Mouse (Mus musculus): ENCODE results near the gene Fbxw8. TPM values are rescaled to one million over a fixed set of nuclear protein-coding genes. Genes with fewer than 3 reads are reported as not detected.
A peak's percentile ranks its signal among the peaks of the same experiment; 100 is the strongest.

The Fbxw8 gene
- polyA plus RNA-seq, 1 experiment, result 20.9 TPM

- H3K27ac ChIP-seq (ENCODE audit: control insufficient read depth, insufficient read depth, low read length), result no peak overlapping the region
Measured at GRCm38 (mm10) chr5:118160691-118161090, 5.4 kb upstream of the Fbxw8 start.

GRCm38 (mm10) chr5:118156976-118157375 is 1.7 kb upstream of the Fbxw8 start:
- no peak for DNase-seq
- Histone ChIP-seq H3K4me3 (ENCODE audit: control insufficient read depth, insufficient read depth, low read length) (no peak overlapping the region), H3K27ac (ENCODE audit: control insufficient read depth, insufficient read depth, low read length) (no peak overlapping the region), H3K36me3 (ENCODE audit: control insufficient read depth, insufficient read depth, low read length) (no peaks in the 10 kb centered on the region), H3K4me1 (replicated peaks; ENCODE audit: control insufficient read depth, insufficient read depth, low read length) (peaks cover 26% of the 10 kb centered on the region), H3K27me3 (ENCODE audit: control insufficient read depth, insufficient read depth, low read length) (no peaks in the 10 kb centered on the region; the same call in 1 of the 2 replicates)
- TF ChIP-seq POLR2A (IDR thresholded peaks at IDR 0.05; ENCODE audit: control insufficient read depth, extremely low read depth, insufficient read depth, low read length, poor library complexity), result no peak
- TF ChIP-seq CTCF (IDR thresholded peaks at IDR 0.05; ENCODE audit: borderline replicate concordance, control insufficient read depth, extremely low read depth, insufficient read depth, low read length, poor library complexity), result no peak
- WGBS, result 64% methylated on average over 4 of the region's 4 CpGs

More at GRCm38 (mm10) chr5:118160691-118161090, 5.4 kb upstream of the Fbxw8 start:
- Histone ChIP-seq H3K4me1 (replicated peaks; ENCODE audit: control insufficient read depth, insufficient read depth, low read length) (no peaks in the 10 kb centered on the region), H3K4me3 (ENCODE audit: control insufficient read depth, insufficient read depth, low read length) (no peak overlapping the region), H3K36me3 (ENCODE audit: control insufficient read depth, insufficient read depth, low read length) (no peaks in the 10 kb centered on the region), H3K27me3 (ENCODE audit: control insufficient read depth, insufficient read depth, low read length) (no peaks in the 10 kb centered on the region; the same call in 1 of the 2 replicates)
- no peak for DNase-seq
- TF ChIP-seq POLR2A (IDR thresholded peaks at IDR 0.05; ENCODE audit: control insufficient read depth, extremely low read depth, insufficient read depth, low read length, poor library complexity) (no peak), CTCF (IDR thresholded peaks at IDR 0.05; ENCODE audit: borderline replicate concordance, control insufficient read depth, extremely low read depth, insufficient read depth, low read length, poor library complexity) (no peak)
- 23% methylated on average over 4 of the region's 4 CpGs for WGBS

DNA sequence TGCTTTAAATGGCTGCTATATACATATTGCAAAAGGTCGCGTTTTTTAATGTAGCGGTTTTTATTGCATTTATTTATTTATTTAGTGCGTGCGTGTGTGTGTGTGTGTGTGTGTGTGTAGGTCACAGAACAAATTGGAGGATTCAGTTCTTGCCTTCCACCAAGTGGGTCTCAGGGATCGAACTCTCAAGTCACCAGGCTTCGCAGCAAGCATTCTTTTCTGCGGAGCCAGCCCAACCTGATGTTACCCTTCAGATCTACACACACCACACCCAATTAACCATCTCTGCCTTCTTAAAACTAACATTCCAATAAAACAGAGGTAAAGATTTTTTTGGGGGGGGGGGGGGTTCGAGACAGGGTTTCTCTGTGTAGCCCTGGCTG is 292 bp upstream of the Fbxw8 start:
- H3K4me1 ChIP-seq (replicated peaks; ENCODE audit: control insufficient read depth, insufficient read depth, low read length), result peaks cover 27% of the 10 kb centered on the region
- peak overlapping the region; percentile 74 for H3K4me3 ChIP-seq (ENCODE audit: control insufficient read depth, insufficient read depth, low read length)
- 31% methylated on average over 9 of the region's 9 CpGs for WGBS
- no peak for TF ChIP-seq CTCF (IDR thresholded peaks at IDR 0.05; ENCODE audit: borderline replicate concordance, control insufficient read depth, extremely low read depth, insufficient read depth, low read length, poor library complexity)
- TF ChIP-seq POLR2A (IDR thresholded peaks at IDR 0.05; ENCODE audit: control insufficient read depth, extremely low read depth, insufficient read depth, low read length, poor library complexity), result no peak
- H3K27ac ChIP-seq (ENCODE audit: control insufficient read depth, insufficient read depth, low read length), result no peak overlapping the region
- H3K36me3 ChIP-seq (ENCODE audit: control insufficient read depth, insufficient read depth, low read length), result no peaks in the 10 kb centered on the region
- DNase-seq, result no peak
- no peaks in the 10 kb centered on the region; the same call in 1 of the 2 replicates for H3K27me3 ChIP-seq (ENCODE audit: control insufficient read depth, insufficient read depth, low read length)

GRCm38 (mm10) chr5:118149711-118150110 is 5.6 kb downstream of the Fbxw8 start:
- Histone ChIP-seq H3K4me3 (ENCODE audit: control insufficient read depth, insufficient read depth, low read length) (no peak overlapping the region), H3K36me3 (ENCODE audit: control insufficient read depth, insufficient read depth, low read length) (no peaks in the 10 kb centered on the region), H3K27ac (ENCODE audit: control insufficient read depth, insufficient read depth, low read length) (no peak overlapping the region), H3K27me3 (ENCODE audit: control insufficient read depth, insufficient read depth, low read length) (no peaks in the 10 kb centered on the region; the same call in 1 of the 2 replicates), H3K4me1 (replicated peaks; ENCODE audit: control insufficient read depth, insufficient read depth, low read length) (peaks cover 17% of the 10 kb centered on the region)
- WGBS, result 91% methylated on average over 3 of the region's 3 CpGs
- no peak for DNase-seq
- TF ChIP-seq CTCF (IDR thresholded peaks at IDR 0.05; ENCODE audit: borderline replicate concordance, control insufficient read depth, extremely low read depth, insufficient read depth, low read length, poor library complexity), result no peak
- TF ChIP-seq POLR2A (IDR thresholded peaks at IDR 0.05; ENCODE audit: control insufficient read depth, extremely low read depth, insufficient read depth, low read length, poor library complexity), result no peak

DNA sequence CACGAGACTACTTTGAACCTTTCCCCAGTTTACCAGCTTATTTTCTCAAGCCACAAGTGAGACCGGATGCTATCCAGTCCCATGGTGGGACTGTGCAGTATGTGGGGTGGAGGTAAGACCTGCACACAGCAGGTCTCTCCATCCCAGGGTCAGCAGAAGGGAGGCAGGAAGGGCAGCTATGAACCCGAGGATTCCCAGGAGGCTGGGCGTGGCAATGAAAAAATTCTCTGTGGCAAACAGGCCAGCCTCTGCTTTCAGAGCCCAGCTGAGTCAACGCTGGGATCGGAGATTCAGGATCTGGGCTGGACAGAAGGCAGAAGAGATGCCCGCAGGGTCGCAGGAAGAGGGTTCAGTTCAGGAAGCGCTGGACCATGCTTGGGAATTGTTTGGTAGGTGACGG is 8.0 kb downstream of the Fbxw8 start:
- WGBS, result 95% methylated on average over 10 of the region's 10 CpGs
- Histone ChIP-seq H3K4me1 (replicated peaks; ENCODE audit: control insufficient read depth, insufficient read depth, low read length) (peaks cover 4% of the 10 kb centered on the region), H3K27ac (ENCODE audit: control insufficient read depth, insufficient read depth, low read length) (no peak overlapping the region), H3K27me3 (ENCODE audit: control insufficient read depth, insufficient read depth, low read length) (no peaks in the 10 kb centered on the region), H3K36me3 (ENCODE audit: control insufficient read depth, insufficient read depth, low read length) (no peaks in the 10 kb centered on the region), H3K4me3 (ENCODE audit: control insufficient read depth, insufficient read depth, low read length) (no peak overlapping the region)
- no peak for DNase-seq
- TF ChIP-seq POLR2A (IDR thresholded peaks at IDR 0.05; ENCODE audit: control insufficient read depth, extremely low read depth, insufficient read depth, low read length, poor library complexity) (no peak), CTCF (IDR thresholded peaks at IDR 0.05; ENCODE audit: borderline replicate concordance, control insufficient read depth, extremely low read depth, insufficient read depth, low read length, poor library complexity) (no peak)

DNA sequence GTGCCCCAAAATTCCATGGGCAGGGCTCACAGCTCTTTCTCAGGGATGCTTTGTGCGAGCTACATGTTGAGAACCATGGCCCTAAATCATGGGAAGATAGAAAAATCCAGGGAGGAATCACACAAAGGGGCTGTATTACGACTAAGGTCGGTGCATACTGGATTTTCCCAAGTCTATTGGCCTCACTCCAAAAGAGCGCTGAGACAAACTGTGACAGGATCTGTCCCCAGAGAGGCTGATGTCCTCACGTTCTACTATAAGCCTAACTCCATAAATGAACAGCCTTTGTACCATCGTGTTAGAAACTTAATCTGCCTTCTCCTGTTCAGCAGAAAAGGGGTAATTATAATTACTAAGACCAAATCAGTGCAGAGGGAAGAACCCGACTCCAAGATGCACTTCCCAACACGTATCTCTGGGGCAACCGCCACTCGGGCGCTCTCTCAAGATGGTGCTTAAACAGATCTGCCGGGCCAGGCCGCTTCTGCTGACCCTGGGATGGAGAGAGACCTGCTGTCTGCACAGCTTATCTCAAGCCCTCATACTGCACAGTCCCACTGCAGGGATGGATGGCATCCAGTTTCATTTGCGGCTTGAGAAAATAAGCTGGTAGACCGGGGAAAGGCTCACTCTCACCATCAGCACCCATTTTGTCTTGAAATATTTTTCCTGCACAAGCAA is 9.1 kb downstream of the Fbxw8 start:
- H3K27ac ChIP-seq (ENCODE audit: control insufficient read depth, insufficient read depth, low read length), result no peak overlapping the region
- H3K4me1 ChIP-seq (replicated peaks; ENCODE audit: control insufficient read depth, insufficient read depth, low read length), result no peaks in the 10 kb centered on the region
- no peak overlapping the region for H3K4me3 ChIP-seq (ENCODE audit: control insufficient read depth, insufficient read depth, low read length)
- no peaks in the 10 kb centered on the region for H3K27me3 ChIP-seq (ENCODE audit: control insufficient read depth, insufficient read depth, low read length)
- no peak for TF ChIP-seq POLR2A (IDR thresholded peaks at IDR 0.05; ENCODE audit: control insufficient read depth, extremely low read depth, insufficient read depth, low read length, poor library complexity)
- no peak for TF ChIP-seq CTCF (IDR thresholded peaks at IDR 0.05; ENCODE audit: borderline replicate concordance, control insufficient read depth, extremely low read depth, insufficient read depth, low read length, poor library complexity)
- 93% methylated on average over 15 of the region's 15 CpGs for WGBS
- DNase-seq, result no peak
- H3K36me3 ChIP-seq (ENCODE audit: control insufficient read depth, insufficient read depth, low read length), result no peaks in the 10 kb centered on the region
